Mouse (Mus musculus) liver, embryonic 15.5 days (tissue): ENCODE results near the gene Gmds. TPM values are rescaled to one million over a fixed set of nuclear protein-coding genes. Genes with fewer than 3 reads are reported as not detected.

Experiments
- ATAC-seq: fragments of 200-750 bp; cut with Nextera tagmentation; 2 replicates; pipeline ENCODE4 v1.8.0; 2017; ENCODE audit warnings: moderate number of reproducible peaks, mild to moderate bottlenecking, moderate library complexity; ENCODE audit not compliant: insufficient read depth
- H3K27ac ChIP-seq: fragments of 300-500 bp; sonication (generic); replicated peaks from 2 replicates; pipeline ENCODE4 v1.5.1; 2015; ENCODE audit warnings: mild to moderate bottlenecking, inconsistent platforms
- H3K27me3 ChIP-seq: fragments of 300-500 bp; sonication (generic); 2 replicates; pipeline ENCODE4 v1.6.1; 2015; ENCODE audit warnings: mild to moderate bottlenecking, inconsistent platforms
- H3K36me3 ChIP-seq: fragments of 300-500 bp; sonication (generic); replicated peaks from 2 replicates; pipeline ENCODE4 v1.6.1; 2015; ENCODE audit warnings: moderate library complexity, mild to moderate bottlenecking, inconsistent platforms
- H3K4me1 ChIP-seq: fragments of 300-500 bp; sonication (generic); replicated peaks from 2 replicates; pipeline ENCODE4 v1.6.1; 2015; ENCODE audit warnings: inconsistent platforms
- H3K4me2 ChIP-seq: fragments of 300-500 bp; sonication (generic); 2 replicates; pipeline ENCODE4 v1.6.1; 2015; ENCODE audit warnings: moderate library complexity, mild to moderate bottlenecking, inconsistent platforms
- H3K4me3 ChIP-seq: fragments of 300-500 bp; sonication (generic); replicated peaks from 2 replicates; pipeline ENCODE4 v1.5.1; 2015; ENCODE audit warnings: mild to moderate bottlenecking, inconsistent platforms
- H3K9ac ChIP-seq: fragments of 300-500 bp; sonication (generic); 2 replicates; pipeline ENCODE4 v1.6.1; 2015; ENCODE audit warnings: moderate library complexity, mild to moderate bottlenecking, inconsistent platforms
- H3K9me3 ChIP-seq: fragments of 300-500 bp; sonication (generic); replicated peaks from 2 replicates; pipeline ENCODE4 v1.6.1; 2016; ENCODE audit warnings: inconsistent platforms
- WGBS: fragments of 180-500 bp; shearing (Covaris S2); methylation state at CpG from one replicate; pipeline ENCODE4 v1.1.7; 2015; ENCODE audit warnings: mixed read lengths; ENCODE audit not compliant: insufficient replicate concordance; 5-methylcytosine and 5-hydroxymethylcytosine counted together
- polyA plus RNA-seq: library from polyadenylated mRNA; unstranded; fragments of >200 nt; fragmentation: Nextera tagmentation; extraction: Ambion mirVana; gene quantifications from 2 replicates; pipeline ENCODE4 v1.2.1, GENCODE M21; 2015

The Gmds gene
- polyA plus RNA-seq, 1 experiment from 2014 or later, result 7.0 TPM

- 70% methylated on average over 5 of the region's 5 CpGs for WGBS
- Histone ChIP-seq H3K9ac (no peak overlapping the region), H3K4me1 (no peaks in the 10 kb centered on the region), H3K27me3 (no peaks in the 10 kb centered on the region), H3K4me2 (no peak overlapping the region), H3K36me3 (no peaks in the 10 kb centered on the region), H3K4me3 (no peak overlapping the region), H3K27ac (no peak overlapping the region), H3K9me3 (no peaks in the 10 kb centered on the region)
- ATAC-seq, result no peak
Measured at GRCm38 (mm10) chr13:31864786-31865185, 473.8 kb downstream of the Gmds start.

- Histone ChIP-seq H3K36me3 (no peaks in the 10 kb centered on the region), H3K9ac (no peak overlapping the region), H3K4me3 (no peak overlapping the region), H3K4me1 (no peaks in the 10 kb centered on the region), H3K9me3 (no peaks in the 10 kb centered on the region), H3K27ac (no peak overlapping the region), H3K4me2 (no peak overlapping the region), H3K27me3 (no peaks in the 10 kb centered on the region)
- no peak for ATAC-seq
- 61% methylated on average over 9 of the region's 9 CpGs for WGBS
Measured at GRCm38 (mm10) chr13:31863461-31863860, 475.1 kb downstream of the Gmds start.

GRCm38 (mm10) chr13:31860200-31860599 is 478.3 kb downstream of the Gmds start:
- no peak overlapping the region for H3K4me3 ChIP-seq
- no peak overlapping the region for H3K4me2 ChIP-seq
- WGBS, result 49% methylated on average over 5 of the region's 5 CpGs
- ATAC-seq, result no peak
- H3K9ac ChIP-seq, result no peak overlapping the region
- H3K36me3 ChIP-seq, result no peaks in the 10 kb centered on the region
- no peaks in the 10 kb centered on the region for H3K27me3 ChIP-seq
- no peaks in the 10 kb centered on the region for H3K9me3 ChIP-seq
- H3K27ac ChIP-seq, result no peak overlapping the region
- no peaks in the 10 kb centered on the region for H3K4me1 ChIP-seq

DNA sequence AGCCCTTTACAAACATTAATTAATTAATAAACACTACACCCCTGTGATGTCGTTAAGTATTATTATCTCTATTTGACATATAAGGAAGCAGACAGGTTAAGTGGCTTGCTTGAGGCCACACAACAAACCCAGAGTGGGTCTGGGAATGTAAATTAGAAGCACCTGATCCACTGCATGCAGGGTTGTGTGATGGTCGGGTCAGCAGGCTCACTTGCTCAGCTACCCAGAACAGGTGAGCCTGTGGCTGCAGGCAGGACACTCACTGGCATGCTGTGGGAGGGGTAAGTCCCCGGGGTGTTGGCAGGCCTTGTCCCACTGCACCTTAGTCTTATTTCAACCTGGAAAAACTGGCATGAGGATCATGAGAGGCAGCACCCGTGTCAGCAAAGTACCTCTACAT is 484.5 kb downstream of the Gmds start:
- Histone ChIP-seq H3K9ac (no peak overlapping the region), H3K4me2 (no peak overlapping the region), H3K36me3 (no peaks in the 10 kb centered on the region), H3K9me3 (no peaks in the 10 kb centered on the region), H3K27ac (no peak overlapping the region), H3K4me3 (no peak overlapping the region), H3K4me1 (no peaks in the 10 kb centered on the region), H3K27me3 (no peaks in the 10 kb centered on the region)
- no peak for ATAC-seq
- 61% methylated on average over 4 of the region's 4 CpGs for WGBS

GRCm38 (mm10) chr13:31853564-31853963 is 485.0 kb downstream of the Gmds start:
- H3K4me2 ChIP-seq, result no peak overlapping the region
- H3K9me3 ChIP-seq, result no peaks in the 10 kb centered on the region
- ATAC-seq, result no peak
- no peaks in the 10 kb centered on the region for H3K36me3 ChIP-seq
- H3K9ac ChIP-seq, result no peak overlapping the region
- H3K4me1 ChIP-seq, result no peaks in the 10 kb centered on the region
- H3K27ac ChIP-seq, result no peak overlapping the region
- no peak overlapping the region for H3K4me3 ChIP-seq
- H3K27me3 ChIP-seq, result no peaks in the 10 kb centered on the region
- WGBS, result 41% methylated on average over 2 of the region's 2 CpGs

DNA sequence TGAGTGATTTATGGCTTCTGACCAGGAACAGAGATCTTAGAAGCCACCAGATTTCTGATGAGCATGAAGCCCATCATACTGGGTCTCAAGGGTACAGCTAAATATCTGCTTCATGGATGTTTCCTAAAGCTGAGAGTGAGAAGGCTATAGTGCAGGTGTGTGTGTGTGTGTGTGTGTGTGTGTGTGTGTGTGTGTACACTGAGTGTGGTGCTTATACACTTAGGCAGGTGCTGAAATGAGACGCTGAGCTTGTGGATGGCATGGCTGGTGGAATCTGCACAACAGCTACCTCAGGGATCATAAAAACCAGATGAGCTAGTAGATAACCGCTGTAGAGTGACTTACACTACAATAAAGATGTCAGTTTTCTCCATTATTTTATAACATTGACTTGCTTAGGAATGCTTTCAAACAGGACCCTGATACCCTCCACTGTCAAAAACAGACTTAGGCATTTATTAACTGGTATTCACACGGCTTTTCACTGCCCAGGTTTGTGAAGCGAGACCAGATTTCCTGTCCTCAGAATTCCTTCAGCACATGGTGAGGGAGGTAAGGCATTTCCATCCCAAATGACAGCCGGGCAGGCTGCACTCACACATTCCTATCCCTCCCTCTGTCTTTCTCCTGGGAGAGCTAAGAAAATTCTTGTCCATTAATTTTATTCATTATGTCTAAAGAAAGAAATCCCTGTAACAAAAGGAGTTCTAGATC is 489.1 kb downstream of the Gmds start:
- Histone ChIP-seq H3K36me3 (no peaks in the 10 kb centered on the region), H3K9me3 (no peaks in the 10 kb centered on the region), H3K4me2 (no peak overlapping the region), H3K4me3 (no peak overlapping the region), H3K27ac (no peak overlapping the region), H3K4me1 (no peaks in the 10 kb centered on the region), H3K27me3 (no peaks in the 10 kb centered on the region), H3K9ac (no peak overlapping the region)
- ATAC-seq, result no peak
- 52% methylated on average over 5 of the region's 5 CpGs for WGBS

DNA sequence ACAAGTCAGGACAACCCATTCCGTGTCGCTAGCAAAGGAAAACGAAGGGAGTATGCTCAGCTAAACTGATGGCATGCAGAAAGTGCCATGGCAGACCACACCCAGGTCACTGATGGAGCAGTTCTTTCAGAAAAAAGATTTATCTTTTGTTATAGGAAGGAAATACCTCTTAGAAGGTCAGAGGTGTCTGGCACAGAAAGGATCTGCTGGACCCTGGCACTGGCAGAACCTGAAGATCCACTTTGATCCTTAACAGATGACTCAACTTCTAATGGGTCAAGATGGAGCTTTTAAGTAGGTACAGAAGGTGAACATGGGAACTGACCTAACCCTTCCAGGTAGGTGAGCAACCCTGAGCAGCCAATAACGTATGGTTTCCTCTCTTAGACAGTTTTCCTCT is 502.7 kb downstream of the Gmds start:
- WGBS, result 63% methylated on average over 4 of the region's 4 CpGs
- H3K27ac ChIP-seq, result no peak overlapping the region
- no peak overlapping the region for H3K4me3 ChIP-seq
- H3K4me2 ChIP-seq, result no peak overlapping the region
- no peak overlapping the region for H3K9ac ChIP-seq
- no peaks in the 10 kb centered on the region for H3K36me3 ChIP-seq
- H3K4me1 ChIP-seq, result no peaks in the 10 kb centered on the region
- ATAC-seq, result no peak
- no peaks in the 10 kb centered on the region for H3K9me3 ChIP-seq
- no peaks in the 10 kb centered on the region for H3K27me3 ChIP-seq

GRCm38 (mm10) chr13:31830332-31830731 is 508.2 kb downstream of the Gmds start:
- WGBS, result 51% methylated on average over 9 of the region's 9 CpGs
- ATAC-seq, result no peak

DNA sequence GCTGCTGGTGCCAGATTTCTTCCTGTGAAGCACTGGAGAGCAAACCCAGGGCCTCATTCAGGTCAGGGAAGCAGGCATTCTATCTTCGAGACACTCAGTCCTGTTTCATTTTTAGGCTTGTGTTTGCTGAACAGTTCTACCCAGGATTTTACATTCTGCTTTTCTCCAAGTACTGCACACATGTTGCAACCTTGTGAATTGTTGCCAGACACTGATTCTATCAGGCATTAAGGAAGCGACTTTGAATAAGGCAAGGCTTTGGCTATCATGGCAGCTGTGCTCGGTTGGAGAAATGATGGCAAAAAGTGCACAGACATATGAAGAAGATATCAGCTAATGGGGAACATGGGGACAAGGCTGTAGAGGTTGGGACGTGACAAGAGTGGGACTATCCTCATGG is 510.1 kb downstream of the Gmds start:
- Histone ChIP-seq H3K4me2 (no peak overlapping the region), H3K4me1 (no peaks in the 10 kb centered on the region), H3K9ac (no peak overlapping the region), H3K4me3 (no peak overlapping the region), H3K9me3 (no peaks in the 10 kb centered on the region), H3K27me3 (peaks cover 1% of the 10 kb centered on the region; the same call in 1 of the 2 replicates), H3K27ac (no peak overlapping the region), H3K36me3 (no peaks in the 10 kb centered on the region)
- WGBS, result 55% methylated on average over 4 of the region's 4 CpGs
- ATAC-seq, result no peak

More at GRCm38 (mm10) chr13:31830332-31830731, 508.2 kb downstream of the Gmds start:
- Histone ChIP-seq H3K27ac (no peak overlapping the region), H3K9ac (no peak overlapping the region), H3K4me1 (no peaks in the 10 kb centered on the region), H3K4me2 (no peak overlapping the region), H3K27me3 (no peaks in the 10 kb centered on the region), H3K36me3 (no peaks in the 10 kb centered on the region), H3K4me3 (no peak overlapping the region), H3K9me3 (no peaks in the 10 kb centered on the region)

GRCm38 (mm10) chr13:31827820-31828332 is 510.7 kb downstream of the Gmds start:
- no peak for ATAC-seq
- no peak overlapping the region for H3K27ac ChIP-seq
- peaks cover 4% of the 10 kb centered on the region; the same call in 1 of the 2 replicates for H3K27me3 ChIP-seq
- H3K4me1 ChIP-seq, result no peaks in the 10 kb centered on the region
- H3K9ac ChIP-seq, result no peak overlapping the region
- H3K9me3 ChIP-seq, result no peaks in the 10 kb centered on the region
- WGBS, result 37% methylated on average over 3 of the region's 3 CpGs
- H3K4me3 ChIP-seq, result no peak overlapping the region
- H3K4me2 ChIP-seq, result no peak overlapping the region
- no peaks in the 10 kb centered on the region for H3K36me3 ChIP-seq

DNA sequence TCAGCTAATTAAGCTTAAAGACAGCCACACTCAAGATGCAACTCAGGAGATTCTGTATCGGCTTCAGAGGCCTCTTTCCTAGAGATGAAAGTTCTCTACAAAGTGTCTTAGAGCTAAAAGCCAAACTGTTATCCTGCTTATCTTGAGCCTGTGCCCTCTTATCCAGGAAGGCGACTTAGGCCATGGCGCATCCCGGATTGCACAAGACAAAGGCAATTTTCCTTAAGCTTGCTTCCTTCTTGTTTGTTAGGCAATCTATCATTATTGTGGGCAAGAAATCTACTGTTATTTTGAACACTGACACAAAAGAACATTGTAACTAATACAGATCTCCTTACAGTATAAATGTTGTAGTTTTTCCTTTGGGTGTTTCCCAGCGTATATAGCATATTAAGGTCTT is 511.4 kb downstream of the Gmds start:
- H3K27ac ChIP-seq, result no peak overlapping the region
- H3K4me2 ChIP-seq, result no peak overlapping the region
- no peaks in the 10 kb centered on the region for H3K36me3 ChIP-seq
- no peaks in the 10 kb centered on the region for H3K4me1 ChIP-seq
- 63% methylated on average over 5 of the region's 5 CpGs for WGBS
- H3K4me3 ChIP-seq, result no peak overlapping the region
- peaks cover 9% of the 10 kb centered on the region; the same call in 1 of the 2 replicates for H3K27me3 ChIP-seq
- no peaks in the 10 kb centered on the region for H3K9me3 ChIP-seq
- H3K9ac ChIP-seq, result no peak overlapping the region
- no peak for ATAC-seq

DNA sequence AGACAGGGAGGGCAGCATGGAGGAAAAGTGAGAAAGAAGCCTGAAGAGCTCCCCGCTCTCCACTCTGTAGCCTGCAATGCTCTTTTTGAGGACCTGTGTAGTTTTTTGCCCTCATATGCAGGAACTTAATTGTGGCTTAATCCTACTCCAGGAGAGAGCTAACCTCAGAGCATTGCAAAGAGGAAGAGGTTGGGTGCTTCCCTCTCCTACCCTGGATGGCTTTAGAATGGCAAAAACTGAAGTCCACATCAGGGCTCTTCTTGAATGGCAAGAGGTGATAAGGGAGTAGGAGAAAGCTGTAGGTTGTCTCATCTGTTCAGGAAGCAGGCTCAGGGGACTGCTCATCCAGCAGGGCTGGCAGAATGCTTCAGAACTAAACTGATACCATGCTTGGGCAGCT is 513.4 kb downstream of the Gmds start:
- no peaks in the 10 kb centered on the region for H3K36me3 ChIP-seq
- no peak overlapping the region for H3K4me3 ChIP-seq
- WGBS, result 67% methylated on average over 1 of the region's 1 CpGs
- H3K9ac ChIP-seq, result no peak overlapping the region
- H3K4me1 ChIP-seq, result no peaks in the 10 kb centered on the region
- no peak overlapping the region for H3K4me2 ChIP-seq
- H3K27me3 ChIP-seq, result peaks cover 26% of the 10 kb centered on the region; the same call in 1 of the 2 replicates
- no peaks in the 10 kb centered on the region for H3K9me3 ChIP-seq
- no peak for ATAC-seq
- H3K27ac ChIP-seq, result no peak overlapping the region
